Mouse (Mus musculus) adrenal gland (tissue): ENCODE measurements around the gene Gsdma.
"Not testable (repeated sequence)": the region's sequence is repeated elsewhere in the genome, so short reads cannot be mapped to it uniquely, and the experiment has no call there.

Experiments
- intact Hi-C: fragments of 180-260 bp; cut with DNase I; formaldehyde crosslinking; loops from one replicate; pipeline ENCODE4 v1.15.1; 2025

The Gsdma gene

GRCm38 (mm10) chr11:98680595-98680994 lies 16.4 kb downstream of the Gsdma start:
- intact Hi-C loops: not testable (repeated sequence)

DNA sequence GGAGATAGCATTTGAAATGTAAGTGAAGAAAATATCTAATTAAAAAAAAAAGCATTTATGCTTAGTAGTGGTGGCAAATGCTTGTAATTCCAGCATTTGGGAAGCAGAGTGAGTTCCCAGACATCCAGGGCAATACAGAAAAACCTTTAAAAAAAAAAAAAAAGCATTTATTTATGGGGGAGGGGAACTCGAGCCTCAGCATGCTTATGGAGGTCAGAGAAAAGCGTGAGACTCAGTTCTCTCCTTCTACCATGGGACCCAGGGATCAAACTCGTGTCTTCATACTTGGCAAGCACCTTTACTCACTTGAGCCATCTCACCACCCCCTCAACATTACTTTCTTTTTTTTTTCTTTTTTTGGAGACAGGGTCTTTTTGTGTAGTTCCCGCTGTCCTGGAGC lies 17.0 kb downstream of the Gsdma start:
- intact Hi-C loops: no loop called here

- intact Hi-C loops: no loop called here
Observed at GRCm38 (mm10) chr11:98681786-98682745, 17.9 kb downstream of the Gsdma start, which contains the start of gene Psmd3. Psmd3 (plus strand) TSS chr11:98682554.

DNA sequence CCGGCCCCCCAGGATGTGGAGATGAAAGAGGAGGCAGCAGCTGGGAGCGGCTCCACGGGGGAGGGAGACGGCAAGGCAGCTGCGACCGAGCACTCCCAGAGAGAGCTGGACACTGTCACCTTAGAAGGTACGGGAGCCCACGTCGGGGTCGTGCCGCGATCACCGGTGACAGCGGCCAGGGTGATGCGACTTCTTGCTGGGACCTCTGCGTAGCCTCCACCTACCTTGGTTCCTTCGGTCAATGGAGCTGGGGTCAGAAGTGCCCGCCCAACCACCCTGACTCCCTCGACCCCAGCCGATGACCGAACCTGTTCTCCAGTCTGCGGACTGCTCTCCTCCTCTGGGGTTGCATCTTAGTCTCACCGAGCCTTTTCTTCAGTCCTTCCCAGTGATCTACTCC lies 18.7 kb downstream of the Gsdma start:
- intact Hi-C loops: no loop called here

- intact Hi-C loops: no loop called here
Observed at GRCm38 (mm10) chr11:98685642-98686041, 21.5 kb downstream of the Gsdma start.

GRCm38 (mm10) chr11:98686976-98687375 lies 22.8 kb downstream of the Gsdma start:
- intact Hi-C loops: no loop called here

GRCm38 (mm10) chr11:98688009-98688408 lies 23.9 kb downstream of the Gsdma start:
- intact Hi-C loops: no loop called here

DNA sequence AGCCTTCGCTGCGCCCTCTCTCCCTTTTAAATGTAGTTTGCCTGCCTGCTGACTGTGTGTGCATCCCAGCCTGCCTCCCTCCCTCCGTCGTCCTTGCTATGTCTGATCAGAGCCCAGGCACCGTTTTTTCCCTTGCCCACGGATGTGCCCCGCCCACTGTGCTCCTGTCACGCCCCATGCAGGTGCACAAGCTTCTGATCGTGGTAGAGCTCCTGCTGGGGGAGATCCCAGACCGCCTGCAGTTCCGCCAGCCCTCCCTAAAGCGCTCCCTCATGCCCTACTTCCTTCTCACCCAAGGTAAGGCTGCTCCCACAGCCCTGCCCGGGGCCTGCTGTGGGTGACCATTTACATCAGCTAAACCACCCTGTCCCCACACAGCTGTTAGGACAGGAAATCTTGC lies 29.1 kb downstream of the Gsdma start:
- intact Hi-C loops: no loop called here

GRCm38 (mm10) chr11:98693746-98694145 lies 29.6 kb downstream of the Gsdma start:
- intact Hi-C loops: no loop called here

DNA sequence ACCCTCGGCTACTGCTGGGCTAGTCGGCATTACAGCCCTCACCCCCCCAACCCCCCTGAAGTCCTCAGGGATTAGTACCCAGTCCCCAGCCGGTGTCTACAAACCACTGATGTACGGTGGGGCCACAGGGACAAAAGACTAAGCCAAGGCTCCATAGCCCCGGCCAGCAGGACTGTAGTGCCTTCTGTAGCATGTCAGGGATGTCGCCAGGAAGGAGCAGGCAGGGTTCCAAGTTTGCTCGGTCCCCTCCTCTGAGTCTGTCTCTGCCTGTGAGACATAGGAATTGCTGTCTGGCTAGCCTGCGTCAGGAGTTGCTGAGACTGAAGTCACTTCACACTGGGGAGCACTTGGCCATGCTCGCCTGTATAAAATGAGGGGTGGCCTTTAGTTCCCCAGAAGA lies 30.1 kb downstream of the Gsdma start:
- intact Hi-C loops: no loop called here

DNA sequence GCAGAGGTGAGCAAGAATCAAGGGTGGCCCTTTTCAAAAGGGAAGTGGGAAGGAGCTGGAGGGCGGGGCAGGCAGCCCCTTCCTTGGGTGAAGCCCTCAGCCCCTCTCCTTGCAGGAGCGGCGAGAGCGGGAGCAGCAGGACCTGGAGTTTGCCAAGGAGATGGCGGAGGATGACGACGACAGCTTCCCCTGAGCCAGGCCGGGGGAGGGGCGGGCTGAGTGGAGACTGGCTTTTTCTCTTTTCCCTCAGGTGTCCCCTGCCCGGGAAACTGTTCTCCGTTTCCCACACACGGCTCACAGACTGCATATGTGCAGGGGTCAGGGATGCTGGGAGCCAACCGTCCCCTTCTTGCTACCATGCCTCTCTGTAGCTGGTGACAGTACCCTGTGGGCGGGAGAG lies 31.3 kb downstream of the Gsdma start:
- intact Hi-C loops: no loop called here

DNA sequence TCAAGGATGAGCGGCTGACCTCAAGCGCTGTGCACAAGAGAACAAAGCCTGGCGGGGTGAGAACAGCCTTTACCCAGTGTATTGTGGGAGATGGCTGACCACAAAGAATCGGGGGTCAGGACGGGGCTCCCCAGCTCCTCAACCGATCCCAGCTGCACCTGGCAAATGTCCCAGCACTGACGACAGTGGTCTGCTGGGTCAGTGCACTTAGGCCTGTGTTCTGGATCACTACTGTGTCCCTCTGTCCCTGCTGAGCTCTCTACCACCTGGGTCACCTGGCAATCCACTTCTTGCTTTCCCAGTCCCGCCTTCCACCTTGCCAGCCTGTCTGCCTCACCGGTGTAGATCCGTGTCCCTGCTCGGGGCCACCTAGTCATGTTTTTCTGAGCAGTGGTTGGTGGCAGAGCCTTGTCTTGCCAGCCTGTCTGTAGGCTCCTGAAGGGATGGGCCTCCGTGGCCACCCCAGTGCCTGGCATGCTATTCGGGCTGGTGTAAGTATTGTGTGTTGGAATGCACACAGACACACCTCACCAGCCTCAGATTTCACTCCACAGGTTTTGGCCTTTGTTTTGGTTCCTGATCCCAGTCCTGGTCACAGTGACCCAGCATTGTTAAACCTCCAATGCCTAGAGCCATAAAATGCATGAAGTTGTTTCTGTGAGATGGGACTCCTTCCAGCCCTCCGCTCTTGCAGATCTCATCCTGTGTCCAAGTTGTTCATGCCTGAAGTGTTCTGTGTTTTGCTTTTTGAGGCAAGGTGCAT lies 32.5 kb downstream of the Gsdma start:
- intact Hi-C loops: no loop called here

- intact Hi-C loops: no loop called here
Observed at GRCm38 (mm10) chr11:98697225-98697624, 33.1 kb downstream of the Gsdma start.

DNA sequence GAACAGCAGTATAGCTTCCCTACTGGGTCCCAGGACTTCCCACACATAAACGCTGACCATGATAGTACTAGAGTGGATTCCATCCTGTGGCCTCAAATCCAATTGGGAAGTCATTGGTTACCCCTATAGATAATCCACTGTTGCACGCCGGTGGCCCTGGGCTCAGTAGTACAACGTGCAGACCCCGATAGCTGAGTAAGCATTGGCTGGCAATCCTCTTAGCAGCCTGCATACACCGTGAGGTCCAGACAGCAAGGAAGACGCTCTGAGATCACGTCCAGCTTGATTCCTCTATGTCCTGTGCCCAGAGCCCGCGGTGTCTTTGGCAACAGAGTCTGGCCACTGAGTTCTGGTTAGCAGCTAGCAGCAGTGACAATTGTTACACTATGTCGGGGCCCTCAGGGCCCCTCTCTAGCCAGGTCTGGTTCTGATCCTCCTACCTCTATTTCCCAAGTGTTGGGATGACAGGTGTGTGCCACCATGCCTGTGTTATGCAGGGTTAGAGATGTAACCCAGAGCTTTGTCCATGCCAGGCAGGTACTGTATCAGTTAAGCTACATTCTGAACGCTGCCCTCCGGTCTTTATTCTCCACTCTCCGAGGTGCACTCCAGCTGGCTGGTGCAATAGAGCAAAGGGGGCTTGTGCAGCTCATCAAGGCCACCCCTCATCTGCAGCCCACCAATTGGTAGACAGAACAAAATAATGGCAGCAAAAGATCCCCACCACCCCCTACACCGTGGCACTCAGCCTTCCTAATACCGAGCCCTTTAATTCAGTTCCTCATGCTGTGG lies 34.9 kb downstream of the Gsdma start:
- intact Hi-C loops: no loop called here

GRCm38 (mm10) chr11:98699911-98700310 lies 35.8 kb downstream of the Gsdma start:
- intact Hi-C loops: loop anchor here (5.0 kb wide), 3 partner anchors 87 to 207 kb away; partner anchors contain the start of gene Cdc6

GRCm38 (mm10) chr11:98701213-98701670 lies 37.1 kb downstream of the Gsdma start, which contains the start of gene Csf3:
Csf3 (plus strand) TSS chr11:98701263.
- intact Hi-C loops: loop anchor here (5.0 kb wide), 3 partner anchors 86 to 206 kb away; partner anchors contain the start of gene Cdc6

GRCm38 (mm10) chr11:98702323-98702722 lies 38.2 kb downstream of the Gsdma start:
- intact Hi-C loops: loop anchor here (5.0 kb wide), 3 partner anchors 85 to 205 kb away; partner anchors contain the start of gene Cdc6

GRCm38 (mm10) chr11:98705021-98705420 lies 40.9 kb downstream of the Gsdma start:
- intact Hi-C loops: no loop called here

GRCm38 (mm10) chr11:98707401-98708281 lies 43.5 kb downstream of the Gsdma start:
- intact Hi-C loops: no loop called here
